Mouse (Mus musculus): ENCODE data around the gene Iars. TPM values are rescaled to one million over a fixed set of nuclear protein-coding genes. Genes with fewer than 3 reads are reported as not detected.
A peak's percentile ranks its signal among the peaks of the same experiment; 100 is the strongest.

Iars gene
- total RNA-seq, 2 experiments from 2014 or later = 60.1 to 66.9 TPM

- no peak for DNase-seq (ENCODE audit: low spot score in 2 of 2)
- Histone ChIP-seq H3K27ac (peak overlapping the region; percentile 90), H3K4me3 (peak overlapping the region; percentile 95)
- TF ChIP-seq CTCF (conservative IDR thresholded peaks at IDR 0.05) = no peak
Measured at GRCm38 (mm10) chr13:49682233-49682846, 440 bp downstream of the Iars start.

DNA sequence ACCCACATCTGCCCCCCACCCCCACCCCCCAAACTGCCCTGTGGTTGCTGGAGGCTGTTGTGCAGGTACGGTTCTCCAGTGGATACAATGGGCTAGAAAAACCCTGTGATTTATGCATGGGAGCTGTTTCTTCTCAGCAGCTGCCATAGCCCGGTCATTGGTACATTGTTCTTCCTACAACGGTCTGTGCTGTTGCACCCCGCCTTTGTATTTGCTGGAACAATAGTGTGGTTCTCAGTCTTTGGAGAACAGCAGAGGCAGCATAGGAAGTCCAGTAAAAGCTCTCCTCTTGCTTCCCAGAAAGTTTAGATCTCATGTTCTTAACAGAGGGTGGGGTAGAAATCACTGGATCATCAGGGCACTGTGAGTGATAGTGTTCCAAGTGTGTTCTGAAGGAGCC, 2.4 kb downstream of the Iars start:
- peak overlapping the region; percentile 61; the same call in 1 of the 2 replicates for H3K27ac ChIP-seq
- no peak for DNase-seq (ENCODE audit: low spot score in 2 of 2)
- TF ChIP-seq CTCF (conservative IDR thresholded peaks at IDR 0.05) = no peak
- no peak overlapping the region for H3K4me3 ChIP-seq

GRCm38 (mm10) chr13:49691056-49691455, 9.2 kb downstream of the Iars start:
- peak; percentile 44 for TF ChIP-seq CTCF (conservative IDR thresholded peaks at IDR 0.05)
- DNase-seq (ENCODE audit: low spot score in 2 of 2) = peak; percentile 46 to 50
- no peak overlapping the region for H3K4me3 ChIP-seq
- H3K27ac ChIP-seq = peak overlapping the region; percentile 32; the same call in 1 of the 2 replicates

DNA sequence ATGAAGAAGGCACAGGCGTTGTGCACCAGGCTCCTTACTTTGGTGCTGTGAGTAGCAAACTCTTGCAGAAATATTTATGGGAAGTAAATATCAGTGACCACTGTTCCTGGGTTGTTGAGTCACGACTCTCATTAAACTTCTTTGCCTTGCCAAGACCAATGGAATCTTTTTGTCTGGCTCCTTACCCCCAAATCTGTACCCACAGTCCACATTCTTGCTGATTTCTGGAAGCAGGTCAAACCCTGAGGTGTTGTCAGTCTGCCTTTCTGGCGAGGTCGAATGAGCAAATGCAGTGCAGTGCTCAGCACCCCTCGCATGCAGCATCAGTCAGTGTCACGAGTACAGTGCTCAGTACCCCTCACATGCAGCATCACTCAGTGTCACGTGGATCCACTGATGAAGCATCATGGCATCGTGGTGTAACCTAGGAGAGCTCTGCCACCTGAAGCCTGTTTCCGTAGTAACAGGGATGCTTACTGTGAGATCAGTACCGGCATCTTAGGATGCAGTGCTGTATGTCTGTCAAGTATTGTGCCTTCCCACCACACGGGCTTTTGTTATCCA, 21.4 kb downstream of the Iars start:
- Histone ChIP-seq H3K27ac (no peak overlapping the region), H3K4me3 (no peak overlapping the region)
- DNase-seq (ENCODE audit: low spot score in 2 of 2) = no peak
- TF ChIP-seq CTCF (conservative IDR thresholded peaks at IDR 0.05) = no peak

GRCm38 (mm10) chr13:49706032-49706690, 24.3 kb downstream of the Iars start:
- no peak overlapping the region for H3K4me3 ChIP-seq
- H3K27ac ChIP-seq = no peak overlapping the region
- DNase-seq (ENCODE audit: low spot score in 2 of 2) = no peak
- TF ChIP-seq CTCF (conservative IDR thresholded peaks at IDR 0.05) = no peak

DNA sequence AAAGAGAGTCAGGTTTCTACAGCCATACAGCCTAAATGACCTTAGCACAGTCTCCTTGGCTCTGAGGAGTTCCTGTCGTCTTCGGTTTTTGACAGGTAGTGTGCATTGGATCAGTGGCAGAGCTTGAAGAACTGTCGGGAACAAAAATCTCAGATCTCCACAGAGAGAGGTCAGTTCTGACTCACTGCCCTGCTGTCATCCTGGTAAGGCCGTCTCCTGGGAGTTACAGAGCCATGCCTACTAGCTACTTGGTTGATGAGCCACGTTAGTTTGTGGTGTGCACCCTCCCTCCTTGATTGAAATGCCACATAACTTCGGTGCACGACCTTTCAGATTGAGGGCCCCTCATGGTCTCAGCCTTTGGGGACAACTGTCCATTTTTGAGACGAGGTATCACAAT, 26.4 kb downstream of the Iars start:
- TF ChIP-seq CTCF (conservative IDR thresholded peaks at IDR 0.05) = no peak
- Histone ChIP-seq H3K27ac (no peak overlapping the region), H3K4me3 (no peak overlapping the region)
- DNase-seq (ENCODE audit: low spot score in 2 of 2) = no peak

DNA sequence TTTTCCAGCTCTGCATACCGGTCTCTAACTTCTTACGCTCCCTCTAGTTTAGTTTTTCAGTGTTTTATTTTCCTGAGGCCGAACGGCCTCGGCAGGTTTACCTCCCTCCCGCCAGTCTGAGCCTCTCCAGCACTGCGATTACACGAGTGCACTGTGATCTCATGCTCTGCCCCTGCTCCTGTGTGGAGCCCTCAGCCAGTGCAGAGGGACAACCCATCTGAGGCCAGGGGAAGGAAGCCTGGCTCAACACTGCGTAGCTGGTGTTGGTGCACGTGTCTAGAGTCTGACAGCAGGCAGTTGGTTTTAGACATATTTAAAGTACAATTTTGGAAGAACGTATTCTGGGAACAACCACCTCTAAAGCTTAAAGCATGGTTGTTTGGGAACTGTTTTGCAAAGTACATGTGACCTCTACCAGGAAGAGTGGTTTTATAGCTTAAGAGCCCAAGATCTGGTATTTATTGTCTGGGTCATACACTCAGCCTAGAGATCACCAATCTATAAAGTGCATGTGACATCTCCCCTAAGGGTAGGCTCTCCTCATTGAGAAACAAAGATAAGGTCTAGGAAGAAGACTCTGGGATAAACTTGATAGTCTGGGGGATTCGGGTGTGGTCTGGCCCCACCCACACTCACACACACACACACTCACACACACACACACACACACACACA, 30.3 kb downstream of the Iars start:
- Histone ChIP-seq H3K27ac (no peak overlapping the region), H3K4me3 (no peak overlapping the region)
- TF ChIP-seq CTCF (conservative IDR thresholded peaks at IDR 0.05) = no peak
- no peak for DNase-seq (ENCODE audit: low spot score in 2 of 2)

GRCm38 (mm10) chr13:49719310-49719709, 37.4 kb downstream of the Iars start:
- no peak for DNase-seq (ENCODE audit: low spot score in 2 of 2)
- no peak overlapping the region for H3K27ac ChIP-seq
- H3K4me3 ChIP-seq = no peak overlapping the region
- TF ChIP-seq CTCF (conservative IDR thresholded peaks at IDR 0.05) = no peak

DNA sequence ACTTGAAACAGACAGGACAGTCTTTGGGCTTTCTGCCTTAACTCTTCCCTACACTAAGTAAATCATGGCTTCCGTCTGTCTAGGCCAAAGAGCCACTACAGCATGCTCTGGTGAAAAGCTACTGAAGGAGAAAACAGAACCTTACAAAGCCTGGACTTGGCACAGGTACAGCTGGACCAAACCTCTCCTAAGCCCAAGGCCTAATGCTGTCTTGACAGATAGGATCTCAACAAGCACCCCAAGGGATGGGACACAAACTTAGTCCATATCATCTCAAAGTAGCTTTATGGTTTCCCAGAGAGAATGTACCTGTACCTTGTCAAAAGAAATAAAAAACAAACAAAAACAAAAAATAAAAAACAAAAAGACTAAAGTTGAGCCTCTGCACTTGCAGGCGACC, 54.5 kb downstream of the Iars start:
- DNase-seq (ENCODE audit: low spot score in 2 of 2) = no peak
- no peak for TF ChIP-seq CTCF (conservative IDR thresholded peaks at IDR 0.05)
- H3K4me3 ChIP-seq = no peak overlapping the region
- H3K27ac ChIP-seq = no peak overlapping the region

- no peak for TF ChIP-seq CTCF (conservative IDR thresholded peaks at IDR 0.05)
- H3K27ac ChIP-seq = no peak overlapping the region
- DNase-seq (ENCODE audit: low spot score in 2 of 2) = no peak
- no peak overlapping the region for H3K4me3 ChIP-seq
Measured at GRCm38 (mm10) chr13:49738011-49738410, 56.1 kb downstream of the Iars start.

DNA sequence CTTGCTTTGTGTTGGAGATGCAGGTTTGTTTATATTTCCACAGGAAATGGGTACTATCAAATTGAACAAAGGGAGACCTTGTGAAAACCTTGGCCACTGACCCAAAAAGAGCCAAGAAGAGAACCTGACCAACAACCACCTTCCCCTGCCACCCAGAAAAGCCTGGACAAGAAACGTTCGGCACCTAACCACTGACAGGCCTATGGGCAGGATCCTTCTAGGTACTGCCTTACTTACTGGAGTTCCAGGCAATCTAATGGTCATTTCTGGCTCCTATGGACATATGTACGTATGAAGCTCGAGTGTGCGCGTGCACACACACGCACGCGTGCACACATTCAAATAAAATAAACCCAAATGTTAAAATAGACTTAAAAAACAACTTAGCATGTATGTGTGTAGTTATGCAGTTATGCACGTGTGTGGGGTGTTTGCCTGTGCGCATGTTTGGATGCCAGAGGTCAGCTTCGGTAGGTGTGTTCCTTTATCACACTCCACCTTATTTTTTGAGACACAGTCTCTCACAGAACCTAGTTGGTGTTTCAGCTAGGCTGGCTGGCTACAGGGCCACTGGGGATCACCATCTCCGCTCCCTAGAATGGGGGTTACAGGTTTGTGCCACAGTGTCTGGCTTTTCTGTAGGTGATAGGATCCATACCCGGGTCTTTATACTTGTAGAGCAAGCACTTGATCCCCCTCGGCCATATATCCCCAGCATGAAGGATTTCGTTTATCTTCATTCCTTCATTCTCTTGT, 59.6 kb downstream of the Iars start:
- Histone ChIP-seq H3K27ac (no peak overlapping the region), H3K4me3 (no peak overlapping the region)
- no peak for TF ChIP-seq CTCF (conservative IDR thresholded peaks at IDR 0.05)
- no peak for DNase-seq (ENCODE audit: low spot score in 2 of 2)

DNA sequence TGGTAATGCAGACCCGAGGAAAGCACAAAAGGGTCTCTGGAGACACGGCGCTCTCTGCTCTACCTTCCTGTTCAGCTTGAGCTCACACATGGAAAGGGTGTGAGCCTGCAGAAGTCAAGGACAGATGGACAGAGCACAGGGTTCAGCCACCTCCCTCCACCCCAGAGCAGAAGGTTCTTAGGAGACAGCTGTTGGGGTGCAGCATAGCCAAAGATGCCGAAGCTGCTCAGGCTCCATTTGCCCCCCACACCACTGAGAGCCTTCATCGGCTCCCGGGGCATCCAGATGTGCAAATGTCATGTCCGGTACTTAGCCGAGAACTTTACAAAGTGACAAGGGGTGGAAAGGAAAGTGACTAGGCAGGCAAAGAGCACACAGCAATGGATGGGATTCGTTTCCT, 74.7 kb downstream of the Iars start:
- Histone ChIP-seq H3K27ac (no peak overlapping the region), H3K4me3 (no peak overlapping the region)
- TF ChIP-seq CTCF (conservative IDR thresholded peaks at IDR 0.05) = no peak
- no peak for DNase-seq (ENCODE audit: low spot score in 2 of 2)

DNA sequence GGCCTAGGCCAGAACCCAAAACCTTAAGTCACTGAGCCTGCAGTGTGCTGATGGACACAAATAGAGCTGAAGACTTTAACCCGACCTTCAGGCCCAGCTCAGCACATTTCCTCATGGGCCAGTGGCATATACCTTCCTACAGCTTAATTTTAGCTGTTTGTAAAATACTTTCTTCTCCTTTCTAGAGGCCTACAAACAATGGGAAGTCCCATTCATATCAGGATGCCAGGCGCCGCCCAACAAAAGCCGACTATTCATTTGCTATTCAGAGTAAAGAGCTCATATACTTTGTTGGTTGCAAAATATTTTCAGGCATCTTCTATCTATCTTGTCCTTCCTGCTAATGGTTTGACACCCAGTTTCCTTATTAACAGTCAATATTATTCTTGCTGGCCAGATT, 76.1 kb downstream of the Iars start:
- DNase-seq (ENCODE audit: low spot score in 2 of 2) = no peak
- Histone ChIP-seq H3K27ac (no peak overlapping the region), H3K4me3 (no peak overlapping the region)
- no peak for TF ChIP-seq CTCF (conservative IDR thresholded peaks at IDR 0.05)

Data from layer of hippocampus, adult 2 months (tissue).